ENCODE assay signal across 9 mouse cellular contexts in genomic region chr2:25055409-25056155, GRCm38 (mm10). TPM values are rescaled to one million over a fixed set of nuclear protein-coding genes. Genes with fewer than 3 reads are reported as not detected.
DNase-seq lines count a peak whose midpoint lies in the region; ATAC-seq and TF ChIP-seq lines count a peak whose summit lies in the region.
"Had no signal": no experiment of that assay in that cellular context is flagged by ENCODE, and none has a peak within 500 bp of the region (broad histone marks: within the 10 kb centered on the region; RNA-seq: fewer than 3 reads in every experiment).

No protein-coding gene starts in this region.

- peaks cover 19% of the 10 kb centered on the region for H3K4me1 ChIP-seq in embryonic facial prominence, embryonic 15.5 days
- peaks cover 14% of the 10 kb centered on the region for H3K4me1 ChIP-seq in hindbrain, embryonic 16.5 days (ENCODE audit: control insufficient read depth, insufficient read depth, low read depth, low read length)
- H3K4me1 ChIP-seq in midbrain, postnatal 0 days (ENCODE audit: insufficient read depth, low read length): peaks cover 12% of the 10 kb centered on the region; the same call in 1 of the 2 replicates

- no peak for ATAC-seq in embryonic facial prominence, embryonic 15.5 days (ENCODE audit: insufficient number of reproducible peaks, low FRiP score, low TSS enrichment, low read depth)
- ATAC-seq in hindbrain, embryonic 16.5 days: no peak
- no peak; the same call in 1 of the 2 replicates for ATAC-seq in midbrain, postnatal 0 days (ENCODE audit: low FRiP score)

- intact Hi-C loops in left cerebral cortex, adult 2 months (cut with DNase I): no loop called here

- H3K27me3 ChIP-seq in embryonic facial prominence, embryonic 15.5 days: no peaks in the 10 kb centered on the region
- no peaks in the 10 kb centered on the region for H3K27me3 ChIP-seq in hindbrain, embryonic 16.5 days (replicated peaks; ENCODE audit: control insufficient read depth, insufficient read depth, low read length)
- H3K27me3 ChIP-seq in midbrain, postnatal 0 days (ENCODE audit: insufficient read depth, low read length): no peaks in the 10 kb centered on the region

- H3K36me3 ChIP-seq in embryonic facial prominence, embryonic 15.5 days: peaks cover 28% of the 10 kb centered on the region
- peaks cover 28% of the 10 kb centered on the region for H3K36me3 ChIP-seq in hindbrain, embryonic 16.5 days (ENCODE audit: control insufficient read depth, insufficient read depth, low read length)
- H3K36me3 ChIP-seq in midbrain, postnatal 0 days (ENCODE audit: insufficient read depth, low read length): peaks cover 38% of the 10 kb centered on the region

- no peak for DNase-seq in left cerebral cortex, adult 2 months (ENCODE audit: extremely low spot score in 1 of 2, low spot score in 2 of 2)
- no peak for DNase-seq in left cerebral cortex, adult 11 months (ENCODE audit: low spot score)
- no peak for DNase-seq in midbrain, postnatal 0 days (ENCODE audit: low spot score)
- DNase-seq in adrenal gland, postnatal 25 days: no peak
- DNase-seq in thymus, postnatal 25 days: no peak
- no peak for DNase-seq in layer of hippocampus, postnatal 25 days (ENCODE audit: extremely low spot score in 1 of 2, low spot score in 1 of 2)

- peak overlapping the region; percentile 98 for H3K27ac ChIP-seq in left cerebral cortex, adult 2 months
- H3K27ac ChIP-seq in embryonic facial prominence, embryonic 15.5 days (replicated peaks): no peak overlapping the region
- H3K27ac ChIP-seq in hindbrain, embryonic 16.5 days (ENCODE audit: low read depth, low read length): peak overlapping the region; percentile 12; the same call in 1 of the 2 replicates
- H3K27ac ChIP-seq in midbrain, postnatal 0 days (ENCODE audit: low read depth, low read length): no peak overlapping the region

- peak overlapping the region; percentile 87; the same call in 1 of the 2 replicates for H3K9ac ChIP-seq in embryonic facial prominence, embryonic 15.5 days
- peak overlapping the region; percentile 94 for H3K9ac ChIP-seq in hindbrain, embryonic 16.5 days (ENCODE audit: low read depth, low read length)
- H3K9ac ChIP-seq in midbrain, postnatal 0 days (replicated peaks; ENCODE audit: low read length, poor library complexity, severe bottlenecking): peak overlapping the region; percentile 69

- WGBS in embryonic facial prominence, embryonic 15.5 days: 90% methylated on average over 21 of the region's 21 CpGs
- WGBS in hindbrain, embryonic 16.5 days: 84% methylated on average over 21 of the region's 21 CpGs
- WGBS in midbrain, postnatal 0 days: 82% methylated on average over 21 of the region's 21 CpGs

- H3K4me3 ChIP-seq in left cerebral cortex, adult 2 months: peak overlapping the region; percentile 88
- H3K4me3 ChIP-seq in embryonic facial prominence, embryonic 15.5 days (replicated peaks): peak overlapping the region; percentile 84
- H3K4me3 ChIP-seq in hindbrain, embryonic 16.5 days (ENCODE audit: low read length): peak overlapping the region; percentile 84
- peak overlapping the region; percentile 69 for H3K4me3 ChIP-seq in midbrain, postnatal 0 days (ENCODE audit: low read depth, low read length)

- H3K9me3 ChIP-seq in embryonic facial prominence, embryonic 15.5 days (replicated peaks): no peaks in the 10 kb centered on the region
- H3K9me3 ChIP-seq in hindbrain, embryonic 16.5 days (ENCODE audit: control insufficient read depth, low read length): no peaks in the 10 kb centered on the region
- H3K9me3 ChIP-seq in midbrain, postnatal 0 days (ENCODE audit: low read length): no peaks in the 10 kb centered on the region

- no peak for TF ChIP-seq CTCF in left cerebral cortex, adult 2 months (IDR thresholded peaks at IDR 0.05)
- no peak for TF ChIP-seq CTCF in midbrain, postnatal 0 days (IDR thresholded peaks at IDR 0.05)

- H3K4me2 ChIP-seq in embryonic facial prominence, embryonic 15.5 days (replicated peaks): peak overlapping the region; percentile 84
- H3K4me2 ChIP-seq in hindbrain, embryonic 16.5 days (ENCODE audit: low read length): peak overlapping the region; percentile 68
- H3K4me2 ChIP-seq in midbrain, postnatal 0 days (ENCODE audit: low read depth, low read length, poor library complexity, severe bottlenecking): peak overlapping the region; percentile 76

RNA-seq across cellular contexts. Expression of gene Nsmf, which starts 1.4 kb away (rescaled TPM):
- total RNA-seq in left cerebral cortex, adult 2 months (2021): 100 to 1,000 TPM; 442 to 471 TPM
- 93.0 and 97.2 TPM in 2 replicates for polyA plus RNA-seq in embryonic facial prominence, embryonic 15.5 days (2015; fragmentation: Nextera tagmentation; extraction: Ambion mirVana)
- 173 and 174 TPM in 2 replicates for polyA plus RNA-seq in hindbrain, embryonic 16.5 days (2015; fragmentation: Nextera tagmentation; extraction: Ambion mirVana)
- total RNA-seq in midbrain, postnatal 0 days (2014; rRNA removed): 266 and 278 TPM in 2 replicates
- polyA plus RNA-seq in midbrain, postnatal 0 days (2015; fragmentation: Nextera tagmentation; extraction: Ambion mirVana): 182 and 187 TPM in 2 replicates
- 49.8 and 51.3 TPM in 2 replicates for total RNA-seq in adrenal gland, postnatal 25 days (2021)
- 100 to 1,000 TPM; 985 to 995 TPM for total RNA-seq in layer of hippocampus, postnatal 25 days (2021)

RNA-seq across cellular contexts. Expression of gene Entpd8, which starts 24.5 kb away (rescaled TPM):
- total RNA-seq in left cerebral cortex, adult 2 months (2021): not detected
- polyA plus RNA-seq in embryonic facial prominence, embryonic 15.5 days (2015; fragmentation: Nextera tagmentation; extraction: Ambion mirVana): not detected in 2 replicates
- polyA plus RNA-seq in hindbrain, embryonic 16.5 days (2015; fragmentation: Nextera tagmentation; extraction: Ambion mirVana): not detected in 2 replicates
- not detected in 2 replicates for total RNA-seq in midbrain, postnatal 0 days (2014; rRNA removed)
- polyA plus RNA-seq in midbrain, postnatal 0 days (2015; fragmentation: Nextera tagmentation; extraction: Ambion mirVana): not detected in 2 replicates
- total RNA-seq in adrenal gland, postnatal 25 days (2021): 2.1 TPM in 1 of 2 replicates, not detected in the other
- total RNA-seq in layer of hippocampus, postnatal 25 days (2021): not detected
- total RNA-seq: gastrocnemius, adult 18-20 months had no signal

RNA-seq across cellular contexts. Expression of gene Noxa1, which starts 39.4 kb away (rescaled TPM):
- not detected for total RNA-seq in left cerebral cortex, adult 2 months (2021)
- 0.37 and 0.39 TPM in 2 replicates for polyA plus RNA-seq in embryonic facial prominence, embryonic 15.5 days (2015; fragmentation: Nextera tagmentation; extraction: Ambion mirVana)
- polyA plus RNA-seq in hindbrain, embryonic 16.5 days (2015; fragmentation: Nextera tagmentation; extraction: Ambion mirVana): not detected in 2 replicates
- total RNA-seq in midbrain, postnatal 0 days (2014; rRNA removed): not detected in 2 replicates
- not detected in 2 replicates for polyA plus RNA-seq in midbrain, postnatal 0 days (2015; fragmentation: Nextera tagmentation; extraction: Ambion mirVana)
- not detected in 2 replicates for total RNA-seq in adrenal gland, postnatal 25 days (2021)
- total RNA-seq in layer of hippocampus, postnatal 25 days (2021): not detected
- total RNA-seq: gastrocnemius, adult 18-20 months had no signal

Comparison
In these comparisons a context has a peak if more than half of its experiments do, and no peak if none do; other contexts are left out.
1. H3K27ac ChIP-seq: peak in left cerebral cortex, adult 2 months (single experiment) and hindbrain, embryonic 16.5 days (single experiment); none in embryonic facial prominence, embryonic 15.5 days (single experiment) and midbrain, postnatal 0 days (single experiment).
2. Peak in every context shown above with its lines, with median percentiles within 50 percentile points of each other: H3K4me3 ChIP-seq, H3K4me2 ChIP-seq and H3K9ac ChIP-seq.